Mouse (Mus musculus) heart, postnatal 4 days (tissue): ENCODE data around the gene Trmt1. TPM values are rescaled to one million over a fixed set of nuclear protein-coding genes. Genes with fewer than 3 reads are reported as not detected.

Experiments used
- DNase-seq: peaks from one replicate; pipeline ENCODE4 v3.0.0; 2021
- total RNA-seq, 2 experiments: library from RNA; stranded (reverse); gene quantifications; 2 replicates each; pipeline ENCODE4 v1.2.3; 2021

The Trmt1 gene
- total RNA-seq, 2 experiments from 2014 or later: 47.4 to 48.8 TPM

DNA sequence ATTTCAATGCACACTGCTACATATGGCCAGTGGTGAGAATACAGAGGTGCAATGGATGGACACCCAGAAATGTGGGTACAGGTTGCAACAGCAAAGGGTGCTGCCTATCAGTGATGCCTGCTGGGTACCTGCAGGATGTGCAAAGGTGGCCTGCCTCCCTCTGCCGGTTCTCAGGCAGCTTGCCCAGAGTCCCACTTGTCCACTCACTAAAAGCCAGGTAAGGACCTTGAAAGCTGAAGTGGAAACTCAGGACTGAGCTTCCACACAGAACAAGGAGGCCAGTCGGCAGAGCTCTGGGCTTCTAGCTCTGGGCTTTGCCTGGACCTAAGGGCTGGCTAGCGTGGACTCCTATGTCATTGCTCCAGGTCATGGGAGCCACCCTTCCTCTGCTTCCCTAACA lies 25.2 kb downstream of the Trmt1 start:
- no peak for DNase-seq

DNA sequence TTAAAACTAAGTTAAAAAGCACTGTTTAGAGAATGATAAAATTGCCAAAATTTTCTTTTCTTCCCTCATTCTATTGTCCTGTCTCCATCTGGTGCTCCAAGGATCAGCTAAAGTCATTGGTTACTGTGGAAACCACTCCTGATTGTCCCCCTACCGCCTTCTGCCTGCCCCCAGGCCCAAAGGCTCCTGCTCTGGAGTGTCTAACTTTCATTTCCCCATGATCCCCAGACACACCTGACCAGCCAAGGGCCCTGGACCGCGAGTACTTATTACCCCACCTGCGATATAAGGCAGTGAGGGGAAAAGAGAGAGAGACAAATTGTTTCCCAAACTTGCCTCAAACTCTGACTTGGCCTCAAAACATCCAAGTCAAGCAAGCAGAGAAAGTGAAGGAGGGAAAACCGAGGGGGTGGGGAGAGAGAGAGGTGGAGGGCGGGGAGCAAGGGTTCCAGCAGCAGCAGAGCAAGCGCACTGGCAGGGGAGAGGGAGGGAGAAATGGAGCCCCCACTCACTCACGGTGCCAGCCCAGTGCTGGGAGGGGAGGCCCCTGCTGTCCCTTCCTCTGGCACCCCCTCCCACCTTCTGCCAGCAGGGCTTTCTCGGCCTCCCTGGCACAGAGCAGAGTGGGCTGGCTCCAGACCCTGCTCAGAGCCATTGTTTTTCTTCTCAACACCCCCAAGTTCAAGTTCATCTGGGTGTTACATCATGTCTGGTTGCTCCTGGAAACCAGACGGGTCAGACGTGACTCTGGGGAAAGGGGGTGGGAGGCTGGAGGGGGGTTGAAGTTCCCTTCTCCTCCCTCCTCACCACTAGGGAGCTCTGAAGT lies 26.0 kb downstream of the Trmt1 start:
- peak; percentile 70 for DNase-seq

DNA sequence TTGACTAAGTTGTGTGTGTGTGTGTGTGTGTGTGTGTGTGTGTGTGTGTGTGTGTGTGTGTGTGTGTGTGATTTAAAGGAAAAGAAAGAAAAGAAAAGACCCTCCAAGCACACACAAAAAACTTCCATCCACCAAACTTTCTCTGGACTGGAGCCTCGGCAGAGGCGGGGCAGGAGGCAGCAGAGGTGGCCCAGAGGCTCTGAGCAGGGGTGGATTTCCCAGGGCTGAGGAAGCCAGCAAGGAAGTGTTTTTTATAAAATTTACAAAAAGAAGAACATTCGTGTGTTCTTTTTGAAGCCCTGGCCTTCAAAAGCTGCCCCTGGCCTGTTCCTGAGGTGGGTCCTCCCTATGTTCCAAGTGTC lies 26.6 kb downstream of the Trmt1 start:
- DNase-seq: no peak

DNA sequence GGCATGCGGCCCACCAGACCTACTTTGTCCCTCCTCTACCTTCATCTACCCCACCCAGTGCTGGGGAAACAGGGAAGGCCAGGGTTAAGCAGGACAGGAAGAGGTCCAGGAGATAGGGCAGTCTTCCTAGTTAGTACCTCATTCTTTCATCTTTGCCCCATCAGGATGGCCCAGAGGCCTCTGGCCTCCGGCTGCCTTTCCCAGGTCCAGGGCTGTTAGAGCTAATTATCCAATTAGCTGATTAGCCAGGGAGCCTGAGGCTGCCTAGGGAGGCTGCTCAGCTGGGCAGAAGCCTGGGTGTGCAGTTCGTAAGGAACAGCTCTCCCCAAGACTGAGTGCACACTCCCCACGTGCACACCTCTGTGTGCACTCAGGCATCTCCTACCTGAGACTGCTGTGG lies 27.3 kb downstream of the Trmt1 start:
- DNase-seq: no peak

- DNase-seq: no peak
Measured at GRCm38 (mm10) chr8:84714161-84714560, 28.1 kb downstream of the Trmt1 start.

DNA sequence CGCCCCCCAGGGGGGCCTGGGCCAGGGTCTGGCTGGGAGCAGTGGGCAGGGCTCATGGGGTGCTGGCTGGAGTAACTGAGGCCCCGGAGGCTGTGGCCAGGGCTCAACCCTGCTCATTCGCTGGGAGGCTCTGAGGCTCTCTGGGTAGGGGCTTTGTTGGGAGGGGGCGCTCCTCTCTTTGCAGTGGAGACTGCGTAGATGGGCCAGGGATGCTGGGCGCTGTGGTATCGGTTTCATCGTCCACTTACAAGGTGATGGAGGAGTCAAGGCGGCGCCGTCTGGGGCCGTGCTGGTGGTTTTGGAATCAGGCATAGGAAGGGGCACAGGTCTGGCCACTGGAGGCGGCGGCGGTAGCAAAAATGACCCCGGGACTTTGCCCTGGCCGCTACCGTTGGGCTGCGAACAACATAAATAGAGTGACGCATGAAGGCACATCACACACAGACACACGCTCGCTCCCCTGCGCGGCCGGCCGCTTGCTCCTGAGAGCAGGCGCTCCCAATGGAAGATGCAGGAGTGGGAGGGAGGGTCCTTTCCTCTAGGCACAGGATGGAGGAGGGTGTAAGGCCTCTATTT lies 29.9 kb downstream of the Trmt1 start:
- no peak for DNase-seq

DNA sequence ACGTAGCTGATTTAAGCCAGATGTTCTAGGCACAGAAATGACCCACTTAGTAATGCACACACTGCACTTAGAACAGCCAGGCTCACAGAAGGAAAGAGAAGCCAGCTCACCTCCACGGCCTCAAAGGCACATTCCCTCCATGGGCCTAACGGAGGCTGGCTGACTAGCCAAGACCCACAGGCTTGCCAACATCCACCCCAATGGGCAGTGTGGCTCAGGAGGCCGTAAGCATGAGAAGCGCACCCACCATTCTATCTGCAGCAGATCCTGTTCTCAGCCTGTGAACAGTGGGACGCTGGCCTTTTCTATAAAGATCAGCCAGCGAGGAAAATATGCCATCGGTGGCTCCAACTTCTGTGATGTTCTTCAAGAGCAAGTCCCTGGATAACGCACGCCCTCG lies 30.7 kb downstream of the Trmt1 start:
- DNase-seq: no peak

DNA sequence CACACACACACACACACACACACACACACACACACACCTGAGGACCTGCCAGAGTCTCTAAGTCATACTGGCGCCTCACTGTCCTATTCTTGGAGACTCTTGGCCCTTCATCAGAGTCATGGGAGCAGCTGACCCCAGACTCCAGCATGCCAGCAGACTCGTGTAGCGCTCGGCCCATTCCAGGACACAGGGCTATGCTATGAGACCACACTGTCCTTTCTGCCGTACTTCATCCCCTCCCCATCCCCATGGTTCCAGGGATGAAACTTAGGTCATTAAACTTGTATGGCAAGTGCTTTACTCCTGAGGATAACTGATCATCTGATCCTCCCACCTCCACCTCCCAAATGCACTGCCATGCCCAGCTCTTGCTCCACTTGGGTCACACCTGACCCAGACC lies 32.4 kb downstream of the Trmt1 start:
- no peak for DNase-seq

DNA sequence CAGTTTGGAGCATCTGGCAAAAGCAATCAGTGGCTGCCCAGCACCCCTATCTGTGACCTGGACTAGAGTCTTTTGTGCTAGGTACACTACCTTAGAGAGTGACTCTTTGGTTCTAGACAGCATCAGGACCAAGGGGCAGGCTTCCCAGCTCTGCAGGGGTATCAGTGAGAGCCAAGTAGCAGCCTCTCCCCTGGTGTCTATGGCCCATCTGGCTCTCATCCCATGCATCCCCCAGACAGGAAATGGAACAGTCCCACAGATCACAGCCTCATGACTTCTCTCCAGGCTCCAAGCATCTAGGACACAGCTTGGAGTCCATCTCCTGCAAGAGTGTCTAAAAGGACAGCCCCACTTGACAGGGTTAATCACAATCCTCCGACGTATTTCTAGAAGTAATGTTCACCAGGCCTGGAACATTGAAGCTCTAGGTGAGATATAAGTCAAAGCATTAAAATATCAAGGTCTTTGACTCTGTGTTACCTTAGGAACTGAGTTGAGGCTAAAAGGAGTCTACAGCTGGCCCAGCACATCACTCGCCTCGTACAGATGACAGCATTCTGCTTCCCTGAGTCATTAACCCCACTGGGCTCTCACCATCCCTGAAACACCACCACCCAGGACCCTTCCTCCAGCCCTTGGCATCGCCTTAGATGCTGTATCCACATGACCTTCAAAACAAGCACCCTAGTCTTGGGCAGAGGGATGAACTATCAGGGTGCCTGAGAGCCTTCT lies 33.0 kb downstream of the Trmt1 start:
- no peak for DNase-seq

GRCm38 (mm10) chr8:84722530-84722849 lies 36.4 kb downstream of the Trmt1 start:
- no peak for DNase-seq

- DNase-seq: peak; percentile 84
Measured at GRCm38 (mm10) chr8:84722850-84723570, 36.9 kb downstream of the Trmt1 start, which contains the start of gene G430095P16Rik. G430095P16Rik (plus strand) TSS chr8:84723007.

DNA sequence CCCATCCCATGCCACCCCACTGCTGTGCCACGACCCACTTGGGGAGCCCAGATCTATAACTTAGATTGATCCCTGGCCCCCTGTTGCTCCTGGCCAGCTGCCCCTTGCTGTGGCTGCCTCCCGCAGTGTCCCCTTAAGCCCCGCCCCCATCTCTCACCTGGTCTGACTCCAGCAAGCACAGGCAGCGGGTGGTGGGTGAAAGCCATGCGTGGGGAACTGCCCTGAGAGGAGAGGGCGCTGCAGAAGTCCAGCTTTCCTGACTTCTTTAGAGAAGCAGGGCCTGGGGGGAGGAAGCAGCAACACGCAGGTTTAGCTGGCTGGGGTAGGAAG lies 37.4 kb downstream of the Trmt1 start:
- no peak for DNase-seq

DNA sequence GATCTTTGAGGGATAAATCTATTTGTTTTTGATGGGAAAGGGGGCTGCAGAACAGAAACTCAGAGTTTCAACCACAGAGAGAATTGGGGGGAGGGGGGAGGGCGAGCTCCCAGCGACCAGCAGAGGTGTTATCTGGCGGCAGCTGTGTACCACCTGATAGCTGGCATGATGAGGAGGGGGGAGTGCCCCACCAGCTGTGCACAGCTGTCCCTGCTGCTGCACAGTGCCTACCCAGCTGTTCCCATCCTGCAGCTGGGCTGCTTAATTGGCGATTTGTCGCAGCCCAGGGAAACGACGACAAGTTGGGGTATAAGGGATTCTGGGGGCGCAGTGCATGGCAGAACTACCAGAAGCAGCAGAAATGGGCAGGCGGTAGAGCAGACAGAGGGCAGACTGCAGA lies 38.6 kb downstream of the Trmt1 start:
- no peak for DNase-seq

DNA sequence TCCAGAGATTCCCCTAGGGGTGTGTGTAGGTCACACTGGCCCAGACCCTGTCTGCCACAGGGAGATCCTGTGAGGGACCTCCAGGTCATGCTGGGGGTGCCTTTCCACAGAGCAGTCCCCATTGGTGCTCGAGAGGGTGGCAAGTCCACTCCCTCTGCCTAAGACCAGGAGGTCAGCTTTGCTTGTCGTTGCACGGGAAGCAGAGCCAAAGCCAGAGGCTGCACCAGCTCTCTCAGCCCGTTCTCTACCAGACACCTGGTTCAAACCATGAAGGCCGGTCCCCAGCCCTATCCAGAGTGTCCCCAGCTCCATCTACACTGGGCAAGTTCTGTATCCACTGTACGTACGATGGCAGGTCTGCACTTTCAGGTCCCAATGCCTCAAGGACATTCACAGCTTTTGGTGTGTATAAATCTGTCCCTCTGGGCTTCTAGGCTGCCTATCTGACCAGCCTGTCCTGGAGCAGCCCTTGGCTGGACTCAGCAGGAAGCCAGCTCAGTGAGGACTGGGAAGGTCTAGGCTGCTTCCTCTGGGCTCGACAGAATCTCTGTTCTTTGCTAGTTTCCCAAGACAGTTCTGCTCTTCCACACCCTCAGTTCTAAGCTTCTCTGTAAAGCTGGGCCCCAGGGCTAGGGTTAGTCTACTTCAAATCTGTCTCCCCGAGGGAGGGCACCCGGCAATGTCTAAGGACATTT lies 39.3 kb downstream of the Trmt1 start:
- no peak for DNase-seq

GRCm38 (mm10) chr8:84725941-84726259 lies 39.8 kb downstream of the Trmt1 start:
- peak; percentile 54 for DNase-seq

DNA sequence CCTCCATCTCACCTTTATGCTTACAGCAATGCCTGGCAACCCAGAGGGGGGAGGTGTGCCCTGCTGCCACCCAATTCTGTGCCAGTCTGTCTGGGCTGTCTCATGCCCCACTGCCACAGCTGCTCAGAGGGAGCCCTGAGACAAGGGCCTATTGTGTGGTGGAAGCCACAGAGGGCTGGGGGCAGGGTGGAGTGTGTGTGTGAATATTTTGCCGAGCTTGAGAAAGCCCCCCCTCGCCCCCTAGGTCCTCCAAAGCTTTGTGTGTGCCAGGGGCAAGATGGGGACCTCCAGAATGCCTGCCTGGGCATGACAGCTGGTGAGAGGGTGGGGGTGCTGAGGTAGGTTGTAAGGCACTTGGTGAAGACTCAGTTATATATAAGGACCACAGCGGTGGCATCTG lies 42.4 kb downstream of the Trmt1 start:
- DNase-seq: no peak

DNA sequence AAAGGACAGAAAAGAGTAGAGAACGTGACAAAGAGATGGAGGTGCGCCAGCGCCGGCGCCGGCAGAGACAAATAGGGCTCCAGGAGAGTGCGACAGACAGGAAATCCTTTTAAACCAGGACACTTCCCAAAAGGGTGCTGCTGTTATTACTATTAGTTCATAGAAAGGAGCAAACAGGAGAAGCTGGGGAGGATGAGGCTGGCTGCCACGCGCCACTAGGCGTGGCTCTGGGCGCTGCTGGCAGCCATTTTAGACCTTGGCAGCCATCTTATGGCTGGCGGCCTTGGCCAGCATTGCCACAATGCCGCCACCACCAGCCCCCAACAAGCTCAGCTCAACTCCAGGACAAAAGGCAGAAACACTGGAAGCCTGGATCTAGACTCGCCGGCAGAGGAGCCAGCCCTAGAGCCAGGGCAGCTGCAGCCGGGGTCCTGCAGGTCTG lies 43.8 kb downstream of the Trmt1 start:
- DNase-seq: peak; percentile 58

DNA sequence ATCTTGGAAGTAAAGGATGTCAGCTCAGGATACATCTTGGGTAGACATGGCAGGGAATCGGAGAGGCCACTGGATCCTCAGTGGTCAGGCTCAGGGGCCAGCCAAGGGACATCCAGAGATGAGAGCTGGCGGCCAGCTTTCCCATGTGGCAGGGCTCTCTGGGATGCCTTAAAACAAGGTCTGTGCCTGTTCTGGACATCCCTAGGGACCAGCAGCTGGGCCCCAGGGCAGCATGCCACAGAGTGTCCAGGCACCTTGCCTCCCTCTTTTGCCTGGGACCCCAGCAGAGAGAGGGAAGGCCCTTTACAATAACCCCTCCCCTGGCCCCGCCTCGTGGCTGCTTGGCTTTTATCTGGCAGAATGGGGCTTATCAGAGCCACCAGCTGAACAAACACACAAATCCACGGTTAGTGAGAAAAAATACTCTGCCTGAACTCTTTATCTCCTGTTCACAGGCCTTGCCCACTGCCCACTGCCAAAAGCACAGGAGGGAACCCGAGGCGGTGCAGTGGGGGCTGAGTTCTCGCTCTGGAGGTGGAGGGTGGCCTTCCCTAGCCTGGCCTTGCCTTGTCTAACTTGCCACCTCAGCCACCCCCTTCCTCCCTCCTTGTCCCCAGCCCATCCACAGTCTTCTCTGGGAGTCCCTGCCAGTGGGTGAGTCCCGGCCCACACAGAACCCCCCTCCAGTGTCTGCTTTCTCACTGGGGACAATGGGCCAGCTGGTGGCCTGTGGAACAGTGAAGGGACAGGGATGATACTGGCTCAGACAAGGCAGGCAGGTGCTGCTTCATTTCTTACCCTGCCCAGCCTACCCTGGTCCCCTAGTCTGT lies 44.6 kb downstream of the Trmt1 start:
- DNase-seq: peak; percentile 74

DNA sequence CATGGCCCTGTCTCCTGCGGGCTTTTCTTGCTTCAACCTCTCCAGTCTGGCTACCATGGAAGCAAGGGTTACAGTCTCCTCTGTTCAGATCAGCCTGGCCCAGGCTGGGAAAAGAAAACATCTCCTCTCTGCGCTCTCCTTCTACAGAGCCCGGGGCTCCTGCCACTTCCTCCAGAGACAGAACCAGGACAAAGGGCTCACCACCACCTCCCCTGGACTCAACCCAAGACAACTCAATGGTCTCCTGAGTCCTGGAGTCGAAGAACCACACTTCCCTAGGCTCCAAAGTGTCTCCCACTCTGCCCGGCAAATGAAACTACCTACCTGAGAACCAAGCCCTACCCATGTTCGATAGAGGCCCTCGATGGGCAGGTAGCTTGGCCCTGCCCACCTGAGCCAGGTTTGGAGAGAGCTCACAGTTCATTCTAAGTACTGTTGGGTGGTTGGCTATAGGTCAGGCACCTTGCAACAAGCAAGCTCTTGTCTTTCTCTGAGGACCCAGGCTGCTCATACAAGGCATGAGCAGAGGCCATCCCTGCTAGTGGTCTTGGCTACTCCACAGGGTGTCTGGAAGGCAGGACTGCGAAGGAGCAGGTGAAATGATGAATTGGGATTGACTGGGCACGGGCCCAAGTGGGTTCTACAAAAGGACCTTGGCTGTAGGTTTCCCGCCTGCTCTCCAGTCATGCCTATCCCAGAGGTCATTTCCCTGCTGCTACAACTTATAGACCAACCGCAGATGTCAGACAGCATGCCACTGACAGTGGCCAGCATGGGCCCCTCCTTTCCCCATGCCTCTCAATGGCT lies 45.5 kb downstream of the Trmt1 start:
- no peak for DNase-seq

GRCm38 (mm10) chr8:84732545-84732944 lies 46.4 kb downstream of the Trmt1 start:
- DNase-seq: peak; percentile 49

DNA sequence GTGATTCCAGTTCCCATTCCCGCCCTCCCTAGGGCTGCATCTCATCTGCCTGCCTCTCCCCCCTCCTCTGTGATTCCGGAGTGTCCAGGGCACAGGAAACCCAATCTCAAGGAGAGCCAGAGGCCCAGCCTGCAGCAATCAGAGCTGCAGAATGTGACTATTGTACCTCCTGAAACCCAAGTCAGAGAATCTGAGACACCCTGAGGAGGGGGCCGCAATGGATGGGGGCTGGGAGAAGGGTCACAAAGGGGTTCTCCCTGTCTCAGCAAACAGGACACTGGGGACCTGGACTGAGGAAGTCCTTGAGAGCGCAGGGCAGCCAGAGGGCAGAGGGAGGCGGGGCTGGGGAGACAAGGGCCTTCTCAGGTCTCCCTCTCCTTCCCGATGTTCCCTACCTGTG lies 46.9 kb downstream of the Trmt1 start:
- no peak for DNase-seq
